Mouse (Mus musculus) regulatory T cell (primary cell): ENCODE measurements around the gene Jade2.

ENCODE experiments used
- in situ Hi-C: fragments of 300-600 bp; cut with MboI, MseI; formaldehyde crosslinking; loops from one replicate; pipeline ENCODE4 v1.15.1; 2025; ENCODE audit warnings: high pct_unique_total_duplicates

The Jade2 gene

DNA sequence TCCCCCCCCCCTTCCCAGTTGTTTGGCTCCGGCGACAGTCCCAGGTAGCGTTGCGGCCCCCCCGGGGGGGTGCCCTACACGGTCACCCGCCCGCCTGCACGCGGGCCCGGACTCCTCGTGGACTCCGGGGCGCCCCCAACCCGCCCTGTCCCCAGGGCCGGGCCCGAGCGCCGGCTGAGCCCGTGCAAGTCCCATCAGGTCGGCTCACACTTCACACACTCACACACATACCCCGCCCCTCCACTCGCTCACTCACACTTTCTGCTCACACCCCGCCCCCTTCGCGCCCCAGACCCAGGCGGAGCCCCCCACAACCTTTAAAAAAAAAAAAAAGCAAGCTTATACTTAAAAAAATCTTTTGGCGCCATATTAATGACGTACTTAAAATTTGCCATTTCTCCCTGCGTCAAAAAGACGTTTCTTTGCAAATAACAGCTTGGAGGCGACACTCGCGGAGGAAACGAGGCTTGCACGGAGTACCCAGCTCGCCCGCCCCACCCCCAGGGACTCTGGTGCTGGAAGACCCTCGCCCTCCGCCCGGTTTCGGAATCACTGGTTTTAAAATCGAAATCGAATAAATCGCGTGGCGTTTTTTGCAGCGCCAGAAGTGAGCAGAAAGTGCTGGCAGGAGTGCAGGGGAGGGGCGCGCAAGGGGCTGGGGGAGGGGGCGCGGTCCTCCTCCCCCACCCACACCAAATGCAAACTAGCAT is 520 bp upstream of the Jade2 start:
- in situ Hi-C loops = loop anchor here (5.0 kb wide), 1 partner anchor 36 kb away; no protein-coding TSS in a partner anchor

GRCm38 (mm10) chr11:51856616-51857080 is 805 bp downstream of the Jade2 start:
- in situ Hi-C loops = loop anchor here (5.0 kb wide), 1 partner anchor 34 kb away; no protein-coding TSS in a partner anchor

DNA sequence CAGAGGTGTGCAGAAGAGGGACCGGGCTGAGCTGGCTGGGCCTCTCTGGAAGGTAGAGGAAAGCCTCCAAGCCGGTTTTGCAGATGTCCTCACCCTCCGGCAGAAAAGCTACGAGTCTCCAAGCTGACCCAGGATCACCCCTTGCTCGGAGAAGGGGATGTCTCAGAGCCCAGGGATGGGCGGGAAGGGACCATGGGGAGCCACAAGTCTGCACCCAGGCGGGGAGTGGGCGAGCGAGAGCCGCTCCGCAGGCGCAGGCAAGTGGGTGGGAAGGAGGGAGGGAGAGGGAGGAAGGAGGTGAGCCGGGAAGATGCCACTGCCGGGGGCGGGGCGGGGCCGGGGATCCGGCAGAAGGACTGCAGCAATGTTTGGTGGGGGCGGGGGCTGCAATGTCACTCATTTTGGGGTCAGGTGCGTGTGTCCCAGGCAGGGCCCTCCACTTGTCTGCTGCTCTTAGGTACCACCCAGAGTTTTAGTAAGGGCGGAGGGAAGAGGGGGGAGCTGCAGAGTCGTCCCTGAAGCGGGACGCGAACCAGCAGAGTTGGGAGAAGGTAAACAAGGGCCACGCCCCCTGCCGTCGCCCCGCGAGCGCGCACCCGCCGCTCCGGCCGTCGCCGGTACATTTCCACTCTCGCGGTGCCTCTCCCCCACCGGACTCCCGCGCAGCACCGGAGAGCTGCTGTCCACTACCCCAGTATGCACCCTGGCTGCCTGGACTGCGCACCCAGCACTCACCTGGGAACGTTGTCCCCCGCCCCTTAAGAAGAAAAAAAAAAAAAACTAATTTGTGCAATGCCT is 1.4 kb downstream of the Jade2 start:
- in situ Hi-C loops = loop anchor here (5.0 kb wide), 1 partner anchor 34 kb away; no protein-coding TSS in a partner anchor

DNA sequence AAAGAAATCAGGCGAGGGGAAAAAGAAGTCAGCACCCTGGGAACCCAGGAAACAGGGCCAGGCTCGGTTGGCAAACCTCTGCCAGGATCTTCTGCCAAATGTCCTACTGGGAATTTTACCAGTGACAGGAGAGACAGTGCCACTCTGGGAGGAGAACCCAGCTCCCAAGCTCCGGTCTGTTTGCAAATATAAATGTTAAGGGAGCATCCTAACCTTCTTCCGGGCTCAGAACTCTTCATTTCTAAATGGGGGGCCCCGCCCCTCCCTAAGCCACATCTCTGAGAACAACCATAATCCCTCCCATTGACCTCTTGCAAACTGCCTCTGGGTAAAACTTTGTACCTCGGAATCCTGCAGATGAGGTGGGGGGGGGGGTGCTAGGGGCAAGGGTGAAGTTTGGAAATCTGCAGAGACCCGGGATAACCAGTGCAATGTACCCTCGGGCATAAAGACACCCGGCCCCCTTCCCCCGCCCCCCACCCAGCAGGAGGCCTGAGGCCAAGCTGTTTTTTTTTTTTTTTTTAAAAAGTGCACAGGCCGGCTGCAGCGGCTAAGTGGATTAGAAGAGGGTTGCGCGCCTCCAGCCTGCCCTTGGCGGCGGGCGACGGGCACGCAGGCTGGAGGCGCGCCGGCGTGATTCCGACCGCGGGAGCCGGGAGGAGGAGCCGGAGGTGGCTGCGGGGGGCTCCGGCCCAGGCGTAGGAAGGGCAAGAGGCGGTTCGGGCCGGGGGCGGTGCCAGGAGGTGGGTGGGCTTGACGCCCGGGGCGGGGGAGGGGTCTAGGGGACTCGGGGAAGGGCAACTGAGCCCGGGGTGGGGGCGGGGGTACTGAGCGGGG is 2.3 kb downstream of the Jade2 start:
- in situ Hi-C loops = loop anchor here (5.0 kb wide), 1 partner anchor 33 kb away; no protein-coding TSS in a partner anchor

- in situ Hi-C loops = no loop called here
These were observed 4.9 kb downstream of the Jade2 start for GRCm38 (mm10) chr11:51852595-51852994.

DNA sequence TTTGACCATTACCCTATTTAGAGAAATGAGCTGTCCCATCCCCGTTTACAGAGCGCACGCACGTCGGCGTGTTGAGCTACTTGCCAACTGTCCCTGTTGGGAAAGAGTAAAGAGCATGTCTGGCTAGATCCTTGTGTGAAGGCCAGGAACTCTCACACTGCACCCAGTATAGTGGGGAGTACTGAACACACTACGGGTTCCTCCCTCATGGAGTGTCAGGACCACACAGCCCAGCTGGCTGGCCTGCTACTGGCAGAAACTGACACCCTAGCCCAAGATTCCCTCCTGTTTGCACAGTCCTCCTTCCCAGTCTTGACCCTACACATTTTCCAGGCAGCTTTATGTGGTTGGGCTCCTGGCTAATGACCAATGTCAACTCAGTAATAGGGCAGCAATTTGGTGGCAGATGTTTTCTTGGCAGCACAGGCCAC is 5.3 kb downstream of the Jade2 start:
- in situ Hi-C loops = no loop called here

GRCm38 (mm10) chr11:51850741-51851330 is 6.6 kb downstream of the Jade2 start:
- in situ Hi-C loops = no loop called here

DNA sequence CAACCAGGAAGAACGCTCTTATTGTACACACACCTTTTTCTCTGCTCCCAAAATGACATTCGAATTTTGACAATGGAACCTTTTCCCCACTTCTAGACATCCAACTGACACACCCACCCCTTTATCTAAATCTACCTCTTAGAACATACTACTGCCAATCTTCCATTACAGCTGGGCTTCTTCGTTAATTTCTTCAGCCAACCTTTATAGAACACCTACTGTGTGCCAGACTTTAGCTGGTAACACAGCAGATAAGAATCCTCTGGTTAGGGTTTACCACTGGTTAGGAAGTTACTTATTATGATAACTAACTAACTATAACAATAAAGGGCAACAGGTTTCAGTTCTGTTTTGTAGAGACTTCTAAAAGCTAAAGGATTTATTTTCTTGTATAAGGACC is 9.1 kb downstream of the Jade2 start:
- in situ Hi-C loops = no loop called here

- in situ Hi-C loops = no loop called here
These were observed 9.6 kb downstream of the Jade2 start for GRCm38 (mm10) chr11:51847902-51848301.

GRCm38 (mm10) chr11:51845981-51846883 is 11.2 kb downstream of the Jade2 start:
- in situ Hi-C loops = no loop called here

DNA sequence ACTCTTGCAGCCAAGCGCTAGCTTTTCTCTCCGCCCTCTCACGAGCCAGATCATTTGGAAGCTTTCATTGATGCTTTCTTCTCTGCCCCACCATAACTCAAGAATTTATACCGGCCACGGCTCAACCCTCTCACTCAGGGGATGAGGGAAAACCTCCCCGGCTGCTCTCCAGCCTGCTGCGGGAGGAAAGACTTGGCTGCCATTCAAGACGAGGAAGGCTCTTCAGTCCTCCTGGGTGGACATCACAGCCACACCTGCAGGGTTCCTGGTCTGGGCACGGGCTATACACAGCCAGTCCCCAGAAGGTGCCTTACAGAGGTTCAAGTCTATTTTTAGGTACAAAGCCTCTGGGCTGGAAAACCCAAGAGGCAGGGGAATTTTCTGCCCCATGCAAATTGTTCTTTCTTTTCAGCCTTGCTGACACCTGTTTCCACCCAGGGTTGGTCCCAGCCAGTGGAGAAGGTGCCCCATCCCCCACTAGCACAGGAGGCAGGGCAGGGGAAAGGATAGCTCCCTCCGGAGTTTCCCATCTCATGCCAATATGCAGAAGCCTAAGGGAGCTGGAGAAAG is 12.8 kb downstream of the Jade2 start:
- in situ Hi-C loops = no loop called here

DNA sequence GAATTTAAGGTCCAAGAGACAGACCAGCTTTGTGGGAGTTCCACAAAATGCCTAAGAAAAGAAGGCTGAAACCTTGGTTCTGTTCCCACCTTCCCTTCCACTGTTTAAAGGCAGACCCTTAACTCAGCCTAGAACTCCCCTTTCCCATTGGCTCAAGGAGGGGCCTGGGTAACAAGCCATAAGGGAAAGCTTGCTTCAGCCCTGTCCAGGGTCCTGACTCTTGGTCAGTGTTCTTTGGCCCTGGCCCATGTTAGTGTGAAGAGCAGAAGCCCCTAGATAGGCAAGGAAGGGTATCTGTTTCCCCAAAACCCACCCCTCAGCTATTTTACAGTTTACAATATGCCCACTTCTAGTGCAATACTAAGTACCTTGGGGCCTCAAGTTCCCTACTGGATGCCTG is 13.6 kb downstream of the Jade2 start:
- in situ Hi-C loops = no loop called here

DNA sequence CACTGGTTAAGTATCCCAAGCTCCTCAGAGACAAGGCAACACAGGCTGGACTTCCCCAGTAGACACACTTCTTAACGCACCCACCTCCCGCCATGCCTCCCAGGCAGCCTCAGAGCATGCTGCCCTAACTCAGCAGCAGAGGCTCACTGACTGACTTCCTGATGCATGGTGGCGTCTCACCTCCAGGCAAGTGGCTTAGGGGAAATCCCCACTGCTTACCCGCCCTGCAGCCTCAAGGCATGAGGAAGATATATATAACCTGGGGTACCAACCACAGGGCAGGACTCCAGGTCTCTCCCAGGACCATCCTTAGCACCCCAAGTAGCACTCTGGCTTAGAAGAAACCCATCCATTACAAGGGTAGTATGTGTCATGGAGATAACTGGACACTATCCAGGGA is 14.3 kb downstream of the Jade2 start:
- in situ Hi-C loops = no loop called here

DNA sequence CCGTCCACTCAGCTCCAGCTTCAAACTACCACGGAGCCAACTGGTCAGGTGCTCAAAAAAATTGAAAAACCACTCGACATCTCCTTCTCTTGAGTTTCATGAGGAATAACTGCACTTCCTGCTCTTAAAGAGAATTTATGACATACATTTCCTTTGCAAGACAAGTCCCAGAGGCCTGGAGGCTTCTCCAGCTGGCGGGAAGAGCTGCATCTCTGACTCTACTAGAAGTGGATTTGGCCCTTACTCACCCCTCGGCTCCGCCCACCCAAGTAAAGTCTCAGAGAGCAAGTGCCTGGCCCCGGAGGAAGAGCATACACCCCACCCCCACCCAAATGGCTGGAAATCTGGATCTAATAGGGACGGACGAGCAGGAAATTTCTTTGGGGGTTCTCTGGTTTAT is 16.3 kb downstream of the Jade2 start:
- in situ Hi-C loops = no loop called here

DNA sequence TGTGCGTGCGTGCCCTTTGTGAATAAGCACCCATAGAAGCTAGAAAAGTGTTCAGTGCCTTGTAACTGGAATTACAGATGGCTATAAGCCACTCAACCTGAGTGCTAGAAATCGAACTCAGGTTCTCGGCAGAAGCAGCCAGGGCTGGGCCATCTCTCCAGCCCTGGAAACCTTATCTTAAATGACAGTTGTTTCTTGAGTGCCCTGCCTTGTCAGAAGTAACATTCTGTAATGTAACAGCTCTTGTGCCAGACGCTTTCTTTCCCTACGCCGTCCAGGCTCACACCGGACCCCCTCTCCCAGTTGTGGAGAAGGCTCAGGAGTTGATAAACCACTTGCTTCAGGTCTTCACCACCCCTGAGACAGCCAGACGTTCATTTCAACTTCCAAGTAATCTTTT is 16.8 kb downstream of the Jade2 start:
- in situ Hi-C loops = no loop called here

- in situ Hi-C loops = no loop called here
These were observed 17.5 kb downstream of the Jade2 start for GRCm38 (mm10) chr11:51839973-51840372.

- in situ Hi-C loops = no loop called here
These were observed 18.3 kb downstream of the Jade2 start for GRCm38 (mm10) chr11:51839106-51839505.

DNA sequence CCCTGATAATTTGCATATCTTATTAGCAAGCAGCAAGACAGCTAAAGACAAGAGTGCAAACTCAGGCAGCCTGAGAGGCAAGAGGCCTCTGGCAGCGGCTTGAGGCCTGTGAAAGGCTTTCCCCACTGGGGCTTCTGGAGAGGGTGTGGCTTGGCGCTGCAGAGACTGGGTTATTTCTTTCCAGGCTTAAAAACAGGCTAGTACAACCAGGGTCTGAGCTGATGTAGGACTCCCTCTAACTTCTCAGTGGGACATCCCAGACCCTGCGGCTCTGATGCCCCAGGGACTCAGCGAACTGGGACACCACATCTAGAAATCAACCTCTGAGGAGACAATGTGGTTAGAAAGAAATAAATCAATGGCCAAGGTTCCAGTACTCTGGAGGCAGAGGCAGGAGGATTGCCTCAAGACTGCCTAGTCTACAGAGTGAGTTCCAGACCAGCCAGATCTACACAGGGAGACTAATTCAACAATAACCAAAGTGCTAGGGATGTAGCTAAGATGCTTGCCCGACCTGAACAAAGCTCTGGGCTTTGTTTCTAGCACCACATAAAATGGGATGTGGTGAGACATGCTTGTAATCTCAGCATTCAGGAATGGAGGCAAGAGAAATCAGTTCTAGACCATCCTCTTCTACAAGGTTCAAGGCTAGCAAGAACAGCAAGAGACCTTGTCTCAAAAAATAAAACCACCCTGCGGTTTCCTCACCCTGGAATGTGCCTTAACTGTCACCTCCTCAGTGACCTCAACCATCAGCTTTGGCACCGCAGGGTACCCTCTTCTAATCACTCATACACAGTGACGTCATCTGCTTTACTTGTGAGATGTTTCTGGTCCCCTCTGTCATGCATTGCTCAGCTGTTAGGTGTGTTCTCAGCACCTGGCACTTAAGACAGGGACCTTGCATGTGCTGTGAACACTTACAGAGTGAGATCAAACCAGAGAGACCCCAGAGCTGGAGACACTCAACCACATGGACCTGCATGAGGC is 20.0 kb downstream of the Jade2 start:
- in situ Hi-C loops = no loop called here

GRCm38 (mm10) chr11:51836506-51836905 is 20.9 kb downstream of the Jade2 start:
- in situ Hi-C loops = no loop called here
